Mouse (Mus musculus) spleen, adult 2 months (tissue): ENCODE measurements around the gene Mgll.

Experiments
- CTCF ChIP-seq: fragments of 200-500 bp; IDR thresholded peaks from 2 replicates; pipeline ENCODE4 v1.5.1; 2011; ENCODE audit warnings: mild to moderate bottlenecking, inconsistent platforms; ENCODE audit not compliant: insufficient read depth, insufficient read length, insufficient replicate concordance; ENCODE audit errors: extremely low read depth
- POLR2A ChIP-seq: fragments of 200-500 bp; IDR thresholded peaks from 2 replicates; pipeline ENCODE4 v1.6.1; 2011; ENCODE audit warnings: low read depth, low read length, inconsistent platforms

DNA sequence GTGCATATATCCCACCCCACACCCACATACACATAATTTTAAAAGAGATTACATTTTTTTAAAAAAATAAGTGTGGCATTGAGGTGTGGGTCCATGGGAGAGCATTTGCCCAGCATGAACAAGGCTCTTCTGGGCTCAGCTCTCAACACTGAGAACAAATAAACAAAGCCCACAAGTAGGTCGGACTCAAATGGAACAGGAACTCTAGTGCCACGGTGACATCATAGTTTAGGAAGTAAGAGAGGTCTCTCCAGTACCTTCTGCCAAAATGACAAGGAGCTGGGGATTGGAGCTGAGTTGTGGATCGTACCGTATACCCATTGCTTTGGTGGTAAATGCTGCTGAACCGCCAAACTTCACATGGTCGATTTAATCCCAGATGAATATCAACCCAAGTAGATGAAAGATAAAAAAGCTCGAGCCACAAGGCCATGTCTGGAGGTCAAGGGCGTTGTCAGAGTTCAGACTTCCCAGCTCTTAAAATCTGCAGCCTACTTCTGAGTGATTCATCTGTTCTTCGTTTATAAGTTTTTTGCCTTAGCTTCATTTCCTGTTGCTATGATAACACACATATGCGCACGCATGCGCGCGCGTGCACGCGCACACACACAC, 80.9 kb downstream of the Mgll start:
- TF ChIP-seq POLR2A (no peak), CTCF (no peak)
